Comparison of ENCODE assay signal across 10 mouse cellular contexts in the genomic region with DNA sequence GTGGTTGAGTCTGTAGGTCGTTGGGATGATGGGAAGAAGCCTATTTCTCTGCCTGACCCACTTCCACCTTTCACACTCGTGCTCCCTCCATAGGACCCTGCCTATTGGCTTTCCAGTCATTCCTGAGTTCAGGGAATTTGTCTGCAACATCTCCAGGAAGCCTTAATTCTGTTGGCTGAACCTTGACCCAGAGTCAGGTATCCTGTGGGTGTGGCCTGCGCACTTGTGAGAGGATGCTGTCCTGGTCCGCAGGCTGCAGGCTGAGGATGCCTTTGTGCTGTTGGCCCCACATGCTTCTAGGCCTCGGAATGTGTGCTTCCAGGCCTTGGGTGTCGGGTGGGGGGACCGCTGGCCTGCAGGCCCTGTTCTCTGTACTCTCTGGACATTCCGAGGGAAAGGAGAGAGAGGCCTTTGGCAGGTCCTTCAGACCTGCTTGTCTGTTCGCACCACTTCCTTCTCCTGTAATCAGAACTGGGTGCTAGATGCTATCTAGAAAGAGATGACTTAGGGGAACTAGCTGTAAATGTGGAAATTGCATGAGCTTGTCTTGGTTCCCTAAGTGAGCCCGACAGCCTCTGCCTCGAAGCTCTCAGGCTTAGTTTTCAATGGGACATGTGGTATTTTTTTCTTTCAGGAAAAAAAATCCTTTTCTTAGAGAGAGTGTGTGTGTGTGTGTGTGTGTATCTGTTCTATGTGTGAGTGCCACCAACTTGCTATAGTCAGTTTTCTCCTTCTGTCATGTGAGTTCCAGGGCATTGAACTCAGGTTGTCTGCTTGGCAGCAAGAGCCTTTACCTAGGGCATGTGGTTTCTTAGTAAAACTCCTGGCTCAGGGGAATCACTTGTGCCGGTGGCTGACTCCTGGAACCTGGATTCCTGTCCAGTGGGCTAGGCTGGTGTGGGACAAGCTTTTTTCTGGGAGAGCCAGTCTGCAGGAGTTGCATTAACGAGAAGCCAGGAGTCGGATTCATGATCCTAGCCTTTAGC. TPM values are rescaled to one million over a fixed set of nuclear protein-coding genes. Genes with fewer than 3 reads are reported as not detected.
DNase-seq lines count a peak whose midpoint lies in the region; ATAC-seq and TF ChIP-seq lines count a peak whose summit lies in the region.
"Had no signal": no experiment of that assay in that cellular context is flagged by ENCODE, and none has a peak within 500 bp of the region (broad histone marks: within the 10 kb centered on the region; RNA-seq: fewer than 3 reads in every experiment).

No protein-coding gene starts in this region.

- H3K27me3 ChIP-seq in intestine, embryonic 16.5 days (replicated peaks; ENCODE audit: control insufficient read depth, insufficient read depth, low read length) = no peaks in the 10 kb centered on the region
- H3K27me3 ChIP-seq in neural tube, embryonic 14.5 days (ENCODE audit: control insufficient read depth, insufficient read depth, low read length) = no peaks in the 10 kb centered on the region
- H3K27me3 ChIP-seq: midbrain, embryonic 15.5 days had no signal

- no peaks in the 10 kb centered on the region for H3K9me3 ChIP-seq in intestine, embryonic 16.5 days (ENCODE audit: control insufficient read depth, low read length)
- no peaks in the 10 kb centered on the region for H3K9me3 ChIP-seq in neural tube, embryonic 14.5 days (ENCODE audit: control insufficient read depth, low read length)
- H3K9me3 ChIP-seq: midbrain, embryonic 15.5 days had no signal

- H3K9ac ChIP-seq in intestine, embryonic 16.5 days (ENCODE audit: low read depth, low read length) = peak overlapping the region; percentile 48
- H3K9ac ChIP-seq in neural tube, embryonic 14.5 days (replicated peaks; ENCODE audit: low read depth, low read length) = no peak overlapping the region
- H3K9ac ChIP-seq: midbrain, embryonic 15.5 days had no signal

- H3K4me3 ChIP-seq in layer of hippocampus, adult 2 months = no peak overlapping the region
- no peak overlapping the region for H3K4me3 ChIP-seq in cortical plate, adult 2 months (ENCODE audit: insufficient read depth, low read length)
- H3K4me3 ChIP-seq in intestine, embryonic 16.5 days (ENCODE audit: low read length) = no peak overlapping the region
- H3K4me3 ChIP-seq in neural tube, embryonic 14.5 days (ENCODE audit: low read depth, low read length) = no peak overlapping the region
- H3K4me3 ChIP-seq: midbrain, embryonic 15.5 days had no signal

- WGBS in intestine, embryonic 16.5 days = 58% methylated on average over 14 of the region's 14 CpGs
- WGBS in neural tube, embryonic 14.5 days = 85% methylated on average over 14 of the region's 14 CpGs

- no peaks in the 10 kb centered on the region; the same call in 1 of the 2 replicates for H3K36me3 ChIP-seq in intestine, embryonic 16.5 days (ENCODE audit: control insufficient read depth, insufficient read depth, low read length)
- no peaks in the 10 kb centered on the region for H3K36me3 ChIP-seq in neural tube, embryonic 14.5 days (ENCODE audit: control insufficient read depth, insufficient read depth, low read length)
- H3K36me3 ChIP-seq: midbrain, embryonic 15.5 days had no signal

- H3K27ac ChIP-seq in layer of hippocampus, adult 2 months = peak overlapping the region; percentile 46; the same call in 1 of the 2 replicates
- H3K27ac ChIP-seq in cortical plate, adult 2 months (ENCODE audit: insufficient read depth, low read length) = peak overlapping the region; percentile 23; the same call in 1 of the 2 replicates
- peak overlapping the region; percentile 75 for H3K27ac ChIP-seq in intestine, embryonic 16.5 days (ENCODE audit: low read length)
- H3K27ac ChIP-seq in neural tube, embryonic 14.5 days (ENCODE audit: low read depth, low read length) = peak overlapping the region; percentile 16; the same call in 1 of the 2 replicates
- H3K27ac ChIP-seq: midbrain, embryonic 15.5 days had no signal

- no peak for ATAC-seq in intestine, embryonic 16.5 days
- ATAC-seq in neural tube, embryonic 14.5 days (ENCODE audit: low read depth) = no peak
- ATAC-seq: midbrain, embryonic 15.5 days had no signal

- TF ChIP-seq POLR2A in cortical plate, adult 2 months (IDR thresholded peaks at IDR 0.05; ENCODE audit: extremely low read depth, insufficient read depth, low read length) = no peak

- no peak for DNase-seq in layer of hippocampus, adult 2 months (ENCODE audit: low spot score in 2 of 2)
- DNase-seq in layer of hippocampus, postnatal 14 days (ENCODE audit: low spot score in 2 of 2) = no peak
- no peak for DNase-seq in right cerebral cortex, adult 2 months (ENCODE audit: low spot score in 2 of 2)
- DNase-seq in spleen, postnatal 10 days (ENCODE audit: low spot score in 2 of 2) = no peak
- DNase-seq: cerebellum, postnatal 36 days; right cerebral cortex, postnatal 4 days had no signal

- H3K4me1 ChIP-seq in cortical plate, adult 2 months (ENCODE audit: control insufficient read depth, insufficient read depth, low read length) = peaks cover 19% of the 10 kb centered on the region
- peaks cover 69% of the 10 kb centered on the region for H3K4me1 ChIP-seq in intestine, embryonic 16.5 days (ENCODE audit: control insufficient read depth, insufficient read depth, low read length)
- H3K4me1 ChIP-seq in neural tube, embryonic 14.5 days (ENCODE audit: control insufficient read depth, insufficient read depth, low read length) = peaks cover 8% of the 10 kb centered on the region

- H3K4me2 ChIP-seq in intestine, embryonic 16.5 days (ENCODE audit: low read depth, low read length) = no peak overlapping the region
- no peak overlapping the region for H3K4me2 ChIP-seq in neural tube, embryonic 14.5 days (ENCODE audit: low read depth, low read length)
- H3K4me2 ChIP-seq: midbrain, embryonic 15.5 days had no signal

- TF ChIP-seq CTCF in layer of hippocampus, adult 2 months (conservative IDR thresholded peaks at IDR 0.05) = no peak
- TF ChIP-seq CTCF in cortical plate, adult 2 months (IDR thresholded peaks at IDR 0.05; ENCODE audit: extremely low read depth, insufficient read depth, low read length) = no peak

RNA-seq across cellular contexts. Expression of gene Pgs1, which starts 7.4 kb away (rescaled TPM):
- 10 to 100 TPM; 76.2 to 81.3 TPM for total RNA-seq in layer of hippocampus, adult 2 months (2021)
- total RNA-seq in layer of hippocampus, postnatal 14 days (2021) = 10 to 100 TPM; 65.4 to 66.9 TPM
- 81.6 and 86.6 TPM in 2 replicates for polyA plus RNA-seq in cortical plate, adult 2 months (2012; rRNA removed)
- 33.9 and 35.7 TPM in 2 replicates for polyA plus RNA-seq in intestine, embryonic 16.5 days (2015; fragmentation: Nextera tagmentation; extraction: Ambion mirVana)
- polyA plus RNA-seq in neural tube, embryonic 14.5 days (2014; fragmentation: Nextera tagmentation; extraction: Ambion mirVana) = 49.9 and 52.6 TPM in 2 replicates

RNA-seq across cellular contexts. Expression of gene Socs3, which starts 23.6 kb away (rescaled TPM):
- 1 to 10 TPM in 1 of 2 experiments, under 1 TPM in 1; 0.92 to 1.3 TPM for total RNA-seq in layer of hippocampus, adult 2 months (2021)
- total RNA-seq in layer of hippocampus, postnatal 14 days (2021) = 1 to 10 TPM; 2.1 to 3.2 TPM
- polyA plus RNA-seq in cortical plate, adult 2 months (2012; rRNA removed) = 5.0 TPM in 2 replicates
- 18.9 and 21.2 TPM in 2 replicates for polyA plus RNA-seq in intestine, embryonic 16.5 days (2015; fragmentation: Nextera tagmentation; extraction: Ambion mirVana)
- 2.2 and 5.1 TPM in 2 replicates for polyA plus RNA-seq in neural tube, embryonic 14.5 days (2014; fragmentation: Nextera tagmentation; extraction: Ambion mirVana)

Comparison
In these comparisons a context has a peak if more than half of its experiments do, and no peak if none do; other contexts are left out.
1. H3K27ac ChIP-seq: peak in every context shown above with its lines; median percentile 75 in intestine, embryonic 16.5 days; 46 in layer of hippocampus, adult 2 months; 23 in cortical plate, adult 2 months; 16 in neural tube, embryonic 14.5 days.